Mouse (Mus musculus) retina, embryonic 14.5 days (tissue): Measurements from ENCODE around the gene Olfr370.
"Not testable (repeated sequence)": the region's sequence is repeated elsewhere in the genome, so short reads cannot be mapped to it uniquely, and the experiment has no call there.

Source experiments
- DNase-seq: peaks from one replicate; pipeline ENCODE4 v3.0.0-alpha.2; 2015; ENCODE audit warnings: low spot score

The Olfr370 gene

DNA sequence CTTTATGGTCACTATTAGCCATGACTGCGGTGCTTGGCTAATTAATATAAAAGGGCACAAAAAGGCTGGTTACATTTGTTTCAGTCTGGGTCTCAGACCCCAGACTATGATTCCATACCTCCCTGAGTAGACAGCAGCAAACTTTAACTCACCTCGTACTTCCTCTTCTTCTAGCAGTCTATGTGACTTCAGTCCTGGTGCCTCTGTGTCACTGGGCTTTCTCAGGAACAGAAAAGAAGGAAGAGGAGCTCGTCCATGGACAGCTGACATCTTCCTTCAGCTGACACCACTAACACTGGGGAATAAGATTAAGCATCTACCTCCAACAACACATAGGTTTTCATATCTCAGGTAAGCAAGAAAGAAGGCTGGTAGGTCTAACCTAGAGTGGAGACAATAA, at the start of gene Olfr370:
TSS of gene Olfr370 (plus strand) at position 45 of the 400 bp plus-strand sequence.
- DNase-seq = no peak

DNA sequence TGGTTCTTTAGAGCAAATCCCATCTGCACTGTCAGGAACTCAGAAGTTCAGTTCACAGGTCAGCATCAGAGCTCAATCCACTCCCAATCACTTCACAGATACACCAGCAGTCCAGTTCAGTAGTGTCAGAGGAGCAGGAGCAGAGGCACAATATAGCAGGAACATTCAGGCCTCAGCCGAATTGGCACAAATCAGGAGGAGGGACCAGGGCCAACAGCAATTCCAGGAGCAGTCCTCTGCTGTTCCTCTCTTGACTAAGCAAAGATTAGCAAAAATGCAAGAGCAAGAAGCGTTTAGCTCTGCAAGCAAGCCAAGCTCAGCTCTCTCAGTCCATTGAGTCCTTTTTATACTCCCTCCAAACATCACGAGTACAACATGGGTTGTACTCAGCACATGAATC, 23.9 kb upstream of the Olfr370 start:
- no peak for DNase-seq

DNA sequence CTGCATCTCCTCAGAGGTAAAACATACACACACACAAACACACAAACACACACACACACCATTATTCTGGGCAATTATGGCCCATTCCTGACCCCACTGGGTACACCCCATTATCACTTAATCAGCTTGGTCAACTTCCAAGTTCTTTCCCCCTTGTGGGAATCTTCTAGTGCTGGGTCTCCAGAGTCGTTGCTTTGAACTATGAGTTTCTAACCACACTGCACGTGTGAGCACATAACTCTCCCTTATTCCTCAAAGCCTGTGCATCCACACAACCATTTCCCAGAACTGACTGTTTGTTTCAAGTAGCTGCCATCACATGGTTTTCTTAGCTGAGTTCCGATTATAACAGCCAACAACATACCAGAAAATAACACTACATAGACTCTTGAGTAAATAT, 15.1 kb upstream of the Olfr370 start:
- no peak for DNase-seq

DNA sequence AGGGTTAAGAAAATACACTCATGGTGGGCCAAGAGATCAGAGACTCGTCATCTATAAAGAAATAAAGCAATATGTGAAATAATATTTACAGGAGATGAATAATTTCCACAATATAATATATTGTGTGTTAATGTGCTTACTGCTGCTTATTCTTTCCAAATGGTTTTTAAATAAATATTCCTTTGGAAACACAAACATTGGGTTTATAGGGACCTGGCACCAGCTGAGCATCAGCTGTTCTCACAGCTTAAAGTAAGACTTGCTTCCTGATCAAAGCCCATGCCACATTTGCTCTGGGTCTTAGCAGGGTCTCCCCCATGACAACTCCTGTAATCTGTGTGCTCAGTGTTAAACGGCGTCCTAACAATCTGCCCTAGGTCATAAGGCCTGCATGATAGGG, 14.7 kb upstream of the Olfr370 start:
- not testable (repeated sequence) for DNase-seq

DNA sequence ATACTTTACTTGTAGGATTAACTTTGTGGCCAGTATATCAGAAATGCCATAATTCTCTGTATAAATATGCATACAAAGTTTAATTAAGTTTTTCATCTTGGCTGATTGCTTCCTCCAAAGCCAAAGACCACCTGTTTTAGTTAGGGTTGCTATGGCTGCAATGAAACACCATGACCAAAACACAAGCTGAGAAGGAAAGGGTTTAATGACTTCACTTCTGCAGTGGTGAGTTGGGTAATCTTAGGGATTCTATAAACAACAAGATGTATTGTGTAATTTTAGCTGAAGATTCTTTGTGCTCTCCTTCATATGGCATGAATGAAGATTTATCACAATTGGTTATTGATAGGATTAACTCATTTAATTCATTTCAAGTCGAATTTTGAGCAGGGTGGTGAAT, 14.3 kb upstream of the Olfr370 start:
- DNase-seq = no peak

DNA sequence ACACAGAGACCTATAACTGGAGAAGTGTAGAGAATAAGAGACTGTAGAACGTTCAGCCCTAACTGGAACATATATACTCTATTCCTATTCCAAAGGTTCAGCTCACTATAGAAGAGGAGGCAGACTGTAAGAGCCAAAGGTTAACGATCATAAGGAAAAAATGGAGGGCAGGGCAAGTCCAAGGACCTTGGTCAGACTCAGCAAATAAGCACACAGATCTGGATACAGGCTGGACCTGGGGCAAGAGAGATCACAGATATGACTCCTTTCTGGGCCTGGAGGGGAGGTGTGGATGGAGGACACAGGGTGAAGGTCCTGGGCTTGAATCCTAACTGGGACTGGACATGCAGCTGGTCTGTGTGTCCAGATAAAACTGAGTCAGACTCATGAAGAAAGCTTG, 778 bp upstream of the Olfr370 start:
- no peak for DNase-seq

DNA sequence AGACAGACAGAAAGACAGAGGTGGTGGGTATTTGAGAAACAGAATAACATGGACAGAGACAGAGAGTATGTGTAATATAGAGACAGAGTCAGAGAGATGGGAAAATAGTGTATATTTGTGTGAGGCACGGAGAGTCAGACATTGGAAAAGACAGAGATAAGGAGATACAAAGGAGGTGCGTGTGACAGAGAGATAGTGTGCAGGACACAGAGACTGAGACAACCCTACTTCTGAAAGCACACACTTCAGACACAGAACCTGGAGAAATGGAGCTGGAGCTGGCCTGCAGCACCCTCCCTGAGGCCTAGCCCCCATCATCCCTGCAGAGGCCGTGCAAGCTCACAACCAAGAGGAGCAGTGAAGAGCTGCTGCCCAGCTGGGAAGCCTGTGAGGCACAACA, 27.1 kb downstream of the Olfr370 start:
- DNase-seq = no peak

DNA sequence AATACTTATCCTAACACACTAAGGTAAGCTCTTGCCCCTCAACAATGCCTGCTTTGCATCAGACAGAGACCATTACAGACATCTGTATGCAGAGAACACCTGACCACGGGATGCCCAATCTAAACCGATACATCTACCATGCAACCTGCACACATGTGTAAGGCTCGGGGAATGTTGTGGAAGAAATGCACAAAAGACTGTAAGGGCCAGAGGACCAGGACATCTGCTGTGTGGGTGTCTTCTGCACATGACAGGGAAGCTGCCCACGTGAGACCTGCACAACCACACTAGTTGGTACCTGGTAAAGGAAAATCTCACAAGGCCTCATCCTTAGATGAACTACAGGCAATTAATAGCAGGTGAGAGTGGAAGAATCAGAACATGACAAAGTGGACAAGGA, 27.7 kb downstream of the Olfr370 start:
- no peak for DNase-seq

DNA sequence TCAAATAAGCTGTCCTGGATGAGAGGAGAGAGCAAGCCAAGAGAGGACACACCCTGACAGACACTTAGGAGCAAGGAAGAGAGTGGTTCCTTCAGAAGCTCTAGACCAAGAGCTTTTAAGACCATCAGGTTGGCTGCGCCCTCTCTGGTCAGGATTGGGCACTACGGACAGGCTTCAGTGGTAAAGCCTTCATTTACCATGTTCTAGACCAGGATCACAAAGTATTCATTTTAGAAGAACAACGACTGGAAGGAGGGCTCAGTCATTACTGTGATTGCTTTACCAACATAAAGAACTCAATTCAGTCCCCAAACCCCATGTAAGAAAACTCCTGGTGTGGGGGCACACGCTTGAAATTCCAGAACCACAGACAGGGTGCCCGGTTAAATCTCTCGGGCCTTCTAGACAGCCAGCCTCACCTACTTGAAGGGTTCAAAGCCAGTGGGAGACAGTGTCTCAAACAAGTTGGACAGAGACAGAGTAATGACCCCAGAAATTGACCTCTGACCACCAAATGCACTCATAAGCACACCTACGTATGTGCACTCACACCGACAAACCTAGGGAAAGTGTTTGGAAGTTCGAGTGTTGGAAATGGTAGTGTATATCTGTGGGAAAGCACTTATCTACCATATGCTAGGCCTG, 30.3 kb downstream of the Olfr370 start:
- DNase-seq = no peak

DNA sequence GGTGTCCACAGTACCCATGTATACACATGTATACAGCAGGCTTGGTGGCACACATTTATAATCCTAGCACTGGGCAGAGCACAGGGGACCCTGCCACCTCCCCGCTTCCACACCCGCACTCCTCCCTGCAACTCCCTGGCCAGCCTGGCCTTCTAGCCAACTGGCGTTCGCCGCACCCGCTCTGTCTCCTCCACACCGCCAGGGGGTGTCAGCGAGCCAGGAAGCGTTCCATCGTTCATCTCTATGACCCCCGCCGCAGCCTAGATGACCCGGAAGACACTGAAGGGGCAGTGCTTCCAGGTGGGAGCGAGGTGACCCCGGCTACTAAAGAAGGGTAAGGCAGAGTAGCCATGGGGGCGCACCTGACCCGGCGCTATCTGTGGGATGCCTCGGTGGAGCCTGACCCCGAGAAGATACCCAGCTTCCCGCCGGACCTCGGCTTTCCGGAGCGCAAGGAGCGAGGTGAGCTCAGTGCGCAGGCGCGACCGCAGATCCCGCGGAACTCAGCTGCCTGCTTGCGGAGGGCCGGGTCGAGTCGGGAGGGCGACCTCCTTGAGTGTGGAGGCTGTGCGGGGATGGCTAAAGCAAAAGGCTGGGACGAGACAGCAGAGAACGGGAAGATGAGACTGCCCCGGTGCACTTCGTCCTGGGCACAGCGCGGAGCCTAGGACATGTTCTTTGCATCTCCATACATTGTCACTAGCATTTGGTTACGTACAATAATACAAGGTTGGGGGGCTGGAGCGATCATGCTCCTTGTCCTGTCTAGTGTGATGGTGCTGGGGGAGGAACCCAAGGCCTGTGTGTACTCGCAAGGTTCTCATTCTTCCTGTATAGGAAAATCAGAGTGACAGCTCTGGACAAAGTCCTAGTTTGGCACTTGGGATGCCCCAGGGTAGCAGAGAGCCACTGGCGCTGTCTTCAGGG, 31.2 kb downstream of the Olfr370 start, which contains the start of gene Ndufb7:
TSS of gene Ndufb7 (plus strand) at position 203 of the 927 bp plus-strand sequence.
- peak; percentile 95 for DNase-seq

DNA sequence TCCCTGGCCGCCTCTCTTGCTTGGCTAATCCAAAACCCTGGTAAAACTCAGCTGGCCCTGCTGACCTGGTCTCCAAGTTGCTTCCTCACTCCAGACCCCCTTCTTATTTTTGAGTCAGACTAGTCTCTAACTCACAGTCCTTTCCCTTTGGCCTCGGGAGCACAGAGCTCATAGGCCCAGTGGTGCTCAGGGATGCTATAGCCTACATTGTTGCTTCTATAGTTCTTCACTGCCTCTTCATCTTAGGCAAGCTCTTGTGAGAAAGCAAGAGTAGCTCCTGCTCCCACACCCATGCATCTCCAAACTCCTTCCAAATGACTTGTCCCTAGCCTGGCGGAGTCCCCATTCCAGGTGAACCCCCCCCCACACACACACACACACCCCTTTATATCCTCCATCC, 32.1 kb downstream of the Olfr370 start:
- no peak for DNase-seq

DNA sequence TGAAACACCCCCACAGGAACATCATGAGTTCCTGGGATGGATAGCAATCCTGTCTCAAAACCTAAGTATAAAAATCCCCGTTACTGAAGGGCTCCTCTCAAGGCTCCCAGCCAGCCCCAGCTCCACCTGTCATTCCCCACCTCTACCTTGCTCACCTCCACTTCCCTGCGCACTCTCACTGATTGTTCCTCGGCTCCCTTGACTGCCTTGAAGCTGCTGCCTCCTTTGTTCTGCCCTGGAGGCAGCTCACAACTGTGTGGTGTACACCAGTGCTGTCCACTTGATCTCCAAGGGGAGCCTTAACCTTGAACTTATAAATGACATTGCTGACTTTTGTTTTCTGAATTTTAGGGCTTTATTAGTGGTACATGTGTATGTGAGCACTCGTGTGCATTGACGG, 32.5 kb downstream of the Olfr370 start:
- DNase-seq = no peak

DNA sequence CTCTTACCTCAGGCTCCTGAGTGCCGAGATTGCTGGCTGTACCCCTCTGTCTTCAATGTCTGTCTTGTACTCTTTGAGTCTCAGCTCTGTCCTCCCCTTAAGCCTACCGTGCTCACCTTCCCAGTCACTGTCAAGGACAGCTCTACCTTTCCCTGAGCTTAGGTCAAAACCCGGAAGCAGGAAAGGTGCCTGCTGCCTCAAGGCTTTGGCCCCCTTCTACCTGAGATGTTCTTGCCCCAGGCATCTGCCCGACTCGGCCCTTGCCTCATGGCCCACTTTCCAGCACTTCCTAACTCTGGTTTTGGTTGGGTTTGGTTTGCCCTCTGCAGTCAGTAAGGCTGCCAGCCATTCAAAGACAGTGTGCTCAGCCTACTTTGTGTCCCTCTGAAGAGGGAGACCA, 33.2 kb downstream of the Olfr370 start:
- no peak for DNase-seq

DNA sequence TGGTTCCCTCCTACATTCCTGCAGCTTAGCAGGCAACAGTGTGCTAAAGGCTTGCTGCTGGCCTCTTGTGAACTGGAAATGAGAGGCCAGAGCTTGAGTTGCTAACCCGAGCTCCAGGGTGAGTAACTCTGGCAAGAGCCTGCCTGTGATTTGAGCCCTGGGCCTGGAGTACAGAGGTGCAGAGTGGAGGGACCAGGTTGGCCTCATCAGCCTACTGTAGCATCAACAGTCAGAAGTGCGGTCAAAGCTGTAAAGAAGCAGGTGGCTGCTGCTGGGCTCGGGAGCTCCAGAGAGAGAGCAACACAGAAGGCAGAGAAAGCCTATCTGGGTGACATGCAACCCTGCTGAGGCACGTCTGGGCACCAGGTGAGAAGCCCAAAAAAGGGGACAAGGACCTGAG, 33.6 kb downstream of the Olfr370 start:
- DNase-seq = no peak

DNA sequence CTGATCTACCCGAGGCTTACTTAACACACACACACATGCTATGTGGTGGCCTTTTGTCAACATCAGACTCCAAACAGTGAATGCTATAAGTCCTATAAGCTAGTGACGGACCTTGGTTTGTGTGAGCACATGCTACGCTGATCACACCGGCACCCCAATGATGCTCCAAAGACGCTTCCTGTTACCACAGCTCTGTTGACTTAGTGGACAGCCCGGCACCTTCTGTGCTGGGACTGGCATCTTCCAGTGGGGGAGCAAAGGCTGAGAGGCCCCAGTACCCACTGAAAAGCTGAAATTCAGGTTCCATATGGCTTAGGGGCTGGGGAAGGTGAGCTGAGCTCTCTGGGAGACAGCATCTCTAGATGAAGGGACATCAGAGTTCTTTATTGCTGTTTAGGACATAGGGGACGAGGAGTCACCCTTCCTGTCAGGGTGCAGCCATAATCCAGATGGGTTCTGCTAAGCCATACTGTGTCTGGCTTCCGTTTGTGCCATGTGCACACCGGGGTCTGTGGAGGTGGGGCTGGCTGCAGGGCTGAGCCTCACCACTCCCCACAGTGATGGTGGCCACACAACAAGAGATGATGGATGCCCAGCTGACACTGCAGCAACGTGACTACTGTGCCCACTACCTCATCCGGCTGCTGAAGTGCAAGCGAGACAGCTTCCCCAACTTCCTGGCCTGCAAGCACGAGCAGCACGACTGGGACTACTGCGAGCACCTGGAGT, 34.9 kb downstream of the Olfr370 start:
- no peak for DNase-seq

DNA sequence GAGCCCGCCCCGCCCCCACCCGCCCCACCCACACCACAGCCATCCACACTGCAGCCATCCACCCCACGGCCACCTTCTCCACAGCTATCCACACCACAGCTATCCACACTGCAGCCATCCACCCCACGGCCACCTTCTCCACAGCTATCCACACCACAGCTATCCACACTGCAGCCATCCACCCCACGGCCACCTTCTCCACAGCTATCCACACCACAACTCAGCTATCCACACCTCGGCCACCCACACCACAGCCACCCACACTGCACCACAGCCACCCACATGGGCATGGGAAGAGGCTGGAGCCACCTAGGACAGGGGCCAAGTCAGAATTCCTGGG, 35.4 kb downstream of the Olfr370 start:
- DNase-seq = not testable (repeated sequence)

DNA sequence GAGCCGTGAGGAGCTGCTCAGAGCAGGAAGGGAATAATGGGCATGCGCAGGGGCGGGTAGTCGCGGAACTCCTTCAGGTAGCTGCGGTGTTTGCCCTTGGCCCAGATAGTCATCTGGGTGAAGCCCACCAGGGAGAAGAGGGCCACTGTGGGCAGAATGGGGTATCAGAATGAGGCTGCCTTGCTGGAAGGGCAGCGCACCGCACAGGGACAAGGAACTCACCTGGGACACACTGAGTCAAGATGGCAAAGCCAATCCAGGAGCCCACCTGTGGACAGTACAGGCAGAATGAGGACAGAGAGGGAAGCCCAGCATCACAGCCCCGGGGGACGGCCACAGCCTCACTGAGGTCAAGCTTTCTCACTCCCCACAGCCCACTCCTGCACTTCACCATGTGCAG, 36.2 kb downstream of the Olfr370 start:
- no peak for DNase-seq

DNA sequence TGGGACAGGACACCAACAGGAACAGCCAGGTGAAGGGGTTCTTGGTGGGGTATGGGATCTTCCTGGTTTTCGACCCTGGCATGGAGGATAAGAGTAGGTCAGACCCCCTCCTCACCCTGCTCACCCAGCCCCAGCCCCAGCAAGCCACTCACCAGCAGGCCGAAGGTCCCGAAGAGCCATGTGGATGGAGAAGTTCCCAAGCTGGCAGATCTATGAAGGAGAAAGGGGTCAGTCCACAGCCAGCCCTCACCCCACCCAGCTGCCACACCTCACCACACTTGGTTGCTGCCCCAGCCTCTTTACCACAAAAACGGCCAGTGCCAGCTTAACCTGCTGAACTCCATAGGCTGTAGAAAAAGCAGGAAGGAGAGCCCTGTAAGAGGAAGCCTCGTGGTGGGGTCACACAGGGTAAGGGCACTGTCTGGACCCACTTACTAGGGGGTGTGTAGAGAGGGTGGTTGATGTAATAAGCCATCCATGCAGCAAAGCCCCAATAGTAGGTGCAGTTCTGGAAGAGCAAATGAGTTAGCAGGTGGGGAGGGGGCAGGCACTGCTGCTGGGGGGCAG, 36.7 kb downstream of the Olfr370 start:
- DNase-seq = no peak

DNA sequence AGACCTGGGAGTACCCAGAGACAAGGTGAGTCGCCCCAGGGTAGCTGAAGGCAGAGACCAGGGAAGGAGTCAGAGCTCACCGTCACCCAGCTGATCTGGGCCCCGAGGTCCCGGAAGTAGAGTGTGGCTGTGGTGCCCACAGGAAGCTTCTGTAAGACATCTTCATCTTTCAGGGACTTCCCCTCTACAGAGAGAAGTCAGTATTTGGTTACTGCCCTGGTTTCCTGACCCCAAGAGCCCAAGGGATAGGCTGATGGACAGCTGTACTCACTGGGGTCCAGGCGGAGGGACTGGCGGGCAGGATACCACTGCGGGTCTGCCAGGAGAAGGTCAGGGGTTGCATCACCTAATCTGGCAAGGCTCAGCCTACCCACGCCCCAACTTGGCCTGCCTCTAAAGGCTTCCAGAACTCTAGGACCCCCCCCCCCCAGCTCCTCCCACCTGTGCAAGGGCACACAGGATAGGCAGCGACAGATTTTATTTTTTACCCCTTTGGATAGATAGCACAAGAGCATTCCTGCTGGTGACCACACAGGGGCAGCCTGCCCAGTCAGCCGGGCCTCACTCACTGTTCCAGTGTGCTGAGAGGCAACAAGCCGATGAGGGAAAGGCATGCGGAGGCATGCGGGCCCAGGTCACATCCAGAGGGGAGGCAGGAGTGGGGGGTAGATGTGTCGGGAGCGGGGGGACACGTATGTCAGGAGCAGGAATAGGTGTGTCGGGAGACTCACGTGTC, 37.7 kb downstream of the Olfr370 start:
- DNase-seq = no peak

DNA sequence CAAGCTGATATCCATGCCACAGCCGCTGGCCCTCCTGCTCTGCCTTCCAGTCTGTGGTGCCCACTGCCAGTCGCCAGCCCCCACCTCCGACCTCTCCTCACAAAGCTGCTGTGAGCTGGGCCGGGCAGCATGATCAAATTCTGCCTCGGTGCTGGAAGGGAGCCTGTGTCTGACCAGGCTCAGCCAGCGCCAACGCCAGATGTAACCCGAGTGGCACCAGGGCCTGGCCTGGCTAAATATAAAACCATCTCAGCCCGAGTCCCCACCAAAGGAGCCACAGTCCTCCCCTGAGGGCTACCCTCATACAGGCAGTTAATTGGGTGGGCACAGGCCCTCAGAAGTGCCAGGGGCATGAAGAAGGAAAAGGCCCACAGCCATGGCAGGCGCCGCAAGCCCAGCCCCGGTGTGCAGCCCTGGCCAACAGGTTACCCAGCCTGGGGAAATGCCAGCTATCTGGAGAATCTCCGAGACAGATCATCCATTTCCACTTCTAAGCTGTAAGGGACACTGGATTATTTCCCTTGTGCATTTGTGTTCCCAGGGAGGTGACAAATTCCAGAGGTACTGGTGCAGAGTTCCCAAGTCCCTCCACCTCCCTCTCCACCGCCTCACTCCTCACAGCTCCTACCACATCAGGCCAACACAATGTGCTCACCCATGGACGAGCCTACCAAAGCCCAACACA, 39.2 kb downstream of the Olfr370 start:
- DNase-seq = no peak
